Mouse (Mus musculus): ENCODE results near the gene Slc38a8. TPM values are rescaled to one million over a fixed set of nuclear protein-coding genes. Genes with fewer than 3 reads are reported as not detected.
A peak's percentile ranks its signal among the peaks of the same experiment; 100 is the strongest.

Gene Slc38a8
- polyA plus RNA-seq, 1 experiment from 2014 or later = 0.10 TPM

GRCm38 (mm10) chr8:119447781-119448170, 53.7 kb downstream of the Slc38a8 start:
- no peak overlapping the region for H3K27ac ChIP-seq
- WGBS = under 1% methylated on average over 17 of the region's 17 CpGs
- H3K27me3 ChIP-seq = peaks cover 46% of the 10 kb centered on the region
- H3K9ac ChIP-seq (replicated peaks) = peak overlapping the region; percentile 70
- ATAC-seq (ENCODE audit: insufficient number of reproducible peaks, insufficient read depth, low FRiP score, low TSS enrichment, low read depth) = no peak
- no peaks in the 10 kb centered on the region for H3K36me3 ChIP-seq
- H3K4me1 ChIP-seq (replicated peaks) = peaks cover 4% of the 10 kb centered on the region; the same call in 1 of the 2 replicates
- H3K9me3 ChIP-seq = no peaks in the 10 kb centered on the region
- peak overlapping the region; percentile 71 for H3K4me3 ChIP-seq (replicated peaks)
- peak overlapping the region; percentile 92 for H3K4me2 ChIP-seq

DNA sequence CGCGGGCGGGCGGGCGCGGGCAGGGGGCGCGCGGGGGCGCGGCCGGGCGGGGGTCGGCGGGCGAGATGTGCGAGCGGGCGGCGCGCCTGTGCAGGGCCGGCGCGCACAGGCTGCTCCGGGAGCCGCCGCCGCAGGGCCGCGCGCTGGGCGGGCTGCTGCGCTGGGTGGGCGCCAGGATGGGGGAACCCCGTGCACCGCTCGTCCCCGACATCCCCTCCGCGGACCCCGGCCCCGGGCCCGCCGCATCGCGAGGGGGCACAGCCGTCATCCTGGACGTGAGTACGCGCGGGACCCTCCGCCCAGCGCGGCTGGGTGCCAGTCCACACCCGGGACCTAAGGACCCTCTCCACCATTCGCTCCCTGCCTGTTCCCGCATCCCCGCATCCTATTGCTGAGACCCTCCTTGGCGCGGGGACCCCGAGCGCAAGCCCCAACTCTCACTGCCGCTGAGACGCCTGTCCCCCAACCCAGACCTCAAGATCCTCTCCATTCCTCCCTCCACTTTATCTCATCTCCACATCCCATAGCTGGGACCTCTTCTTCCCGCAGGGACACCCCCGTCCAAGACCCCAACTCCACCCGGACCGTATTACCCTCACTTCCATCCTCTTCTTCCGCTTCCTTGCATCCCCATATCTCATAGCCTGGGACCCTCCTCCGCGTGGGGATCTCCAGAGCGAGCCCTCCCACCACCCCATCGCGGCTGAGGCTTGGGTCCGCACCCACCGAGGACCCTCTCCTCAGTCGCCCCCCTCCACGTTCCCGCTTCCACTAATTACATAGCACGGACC, 54.3 kb downstream of the Slc38a8 start:
- peak overlapping the region; percentile 71 for H3K4me3 ChIP-seq (replicated peaks)
- ATAC-seq (ENCODE audit: insufficient number of reproducible peaks, insufficient read depth, low FRiP score, low TSS enrichment, low read depth) = no peak; the same call in 1 of the 2 replicates
- peaks cover 52% of the 10 kb centered on the region for H3K27me3 ChIP-seq
- no peak overlapping the region for H3K27ac ChIP-seq
- peak overlapping the region; percentile 92 for H3K4me2 ChIP-seq
- H3K4me1 ChIP-seq (replicated peaks) = peaks cover 4% of the 10 kb centered on the region; the same call in 1 of the 2 replicates
- WGBS = 2% methylated on average over 64 of the region's 80 CpGs
- H3K36me3 ChIP-seq = no peaks in the 10 kb centered on the region
- peak overlapping the region; percentile 70 for H3K9ac ChIP-seq (replicated peaks)
- no peaks in the 10 kb centered on the region for H3K9me3 ChIP-seq

DNA sequence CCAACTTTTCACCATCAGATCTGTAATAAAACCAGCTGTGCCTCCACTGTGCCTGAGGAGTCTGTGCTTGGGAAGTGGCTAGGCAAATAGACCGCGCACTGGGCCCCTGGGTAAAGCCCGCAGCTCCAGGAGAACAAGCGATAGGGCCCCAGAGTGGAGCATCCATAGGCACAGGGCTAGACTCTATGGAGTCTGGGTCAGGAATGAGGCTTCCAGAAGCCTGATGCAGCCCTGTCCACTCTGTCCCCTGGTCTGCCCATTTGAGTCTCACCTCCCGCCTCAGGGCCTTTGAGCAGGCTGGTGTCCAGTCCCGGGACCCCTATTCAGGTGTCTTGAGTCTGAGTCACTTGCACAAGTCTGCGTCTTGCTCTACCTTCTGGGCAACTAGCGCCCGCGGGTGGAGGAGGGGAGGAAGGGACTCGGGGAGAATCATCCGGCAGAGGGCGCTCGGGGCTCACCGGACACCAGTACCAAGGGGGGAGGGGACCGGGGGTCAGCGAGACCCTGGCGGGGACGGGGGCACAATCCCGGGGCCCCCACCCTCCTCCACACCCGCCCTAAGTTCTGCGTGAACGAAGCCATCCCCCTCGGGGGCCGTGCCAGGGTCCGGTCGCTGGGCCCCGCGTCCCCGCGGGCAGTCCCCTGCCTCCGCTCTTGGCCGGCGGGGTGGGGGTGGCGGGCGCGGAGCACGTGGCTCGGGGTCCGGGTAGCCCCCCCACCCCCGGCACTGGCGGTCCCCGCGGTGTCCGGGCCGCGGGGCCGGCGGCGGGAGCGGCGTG, 55.1 kb downstream of the Slc38a8 start, which contains the start of gene Necab2:
Necab2 (plus strand) TSS at position 509 of the 779 bp plus-strand sequence.
- peaks cover 55% of the 10 kb centered on the region for H3K27me3 ChIP-seq
- peak within 1 kb of the TSS; percentile 71 for H3K4me3 ChIP-seq (replicated peaks)
- no peaks in the 10 kb centered on the region for H3K9me3 ChIP-seq
- H3K4me1 ChIP-seq (replicated peaks) = peaks cover 4% of the 10 kb centered on the region; the same call in 1 of the 2 replicates
- H3K27ac ChIP-seq = no peak within 1 kb of the TSS
- peak within 1 kb of the TSS; percentile 92 for H3K4me2 ChIP-seq
- H3K36me3 ChIP-seq = no peaks in the 10 kb centered on the region
- peak within 1 kb of the TSS; percentile 70 for H3K9ac ChIP-seq (replicated peaks)
- ATAC-seq (ENCODE audit: insufficient number of reproducible peaks, insufficient read depth, low FRiP score, low TSS enrichment, low read depth) = peak; percentile 43; the same call in 1 of the 2 replicates
- 2% methylated on average over 35 of the region's 52 CpGs for whole genome bisulfite sequencing

DNA sequence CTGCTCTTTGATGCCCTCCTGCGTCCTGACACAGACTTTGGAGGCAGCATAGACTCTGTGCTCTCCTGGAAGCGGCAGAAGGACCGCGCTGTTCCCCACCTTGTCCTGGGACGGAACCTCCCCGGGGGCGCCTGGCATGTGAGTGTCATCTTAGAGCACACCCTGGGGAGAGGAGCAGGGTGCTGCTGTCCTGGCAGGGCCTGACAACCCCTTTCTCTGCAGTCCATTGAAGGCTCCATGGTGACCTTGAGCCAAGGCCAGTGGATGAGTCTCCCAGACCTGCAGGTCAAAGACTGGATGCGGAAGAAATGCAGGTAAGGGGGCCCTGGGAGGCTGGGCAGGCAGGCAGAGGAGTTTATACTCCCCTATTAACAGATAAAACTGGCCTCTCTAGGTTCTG, 58.5 kb downstream of the Slc38a8 start:
- Histone ChIP-seq H3K4me1 (replicated peaks) (peaks cover 17% of the 10 kb centered on the region), H3K4me2 (no peak overlapping the region), H3K9ac (replicated peaks) (no peak overlapping the region), H3K9me3 (no peaks in the 10 kb centered on the region), H3K36me3 (no peaks in the 10 kb centered on the region), H3K27ac (no peak overlapping the region), H3K4me3 (replicated peaks) (no peak overlapping the region), H3K27me3 (peaks cover 33% of the 10 kb centered on the region)
- no peak for ATAC-seq (ENCODE audit: insufficient number of reproducible peaks, insufficient read depth, low FRiP score, low TSS enrichment, low read depth)
- WGBS = 97% methylated on average over 8 of the region's 8 CpGs

- Histone ChIP-seq H3K27me3 (peaks cover 23% of the 10 kb centered on the region), H3K27ac (no peak overlapping the region), H3K4me3 (replicated peaks) (no peak overlapping the region), H3K9me3 (no peaks in the 10 kb centered on the region), H3K36me3 (no peaks in the 10 kb centered on the region), H3K9ac (replicated peaks) (no peak overlapping the region), H3K4me1 (replicated peaks) (peaks cover 20% of the 10 kb centered on the region), H3K4me2 (no peak overlapping the region)
- ATAC-seq (ENCODE audit: insufficient number of reproducible peaks, insufficient read depth, low FRiP score, low TSS enrichment, low read depth) = no peak
- WGBS = 69% methylated on average over 5 of the region's 5 CpGs
These were observed 59.5 kb downstream of the Slc38a8 start for GRCm38 (mm10) chr8:119442013-119442412.

- H3K4me2 ChIP-seq = no peak overlapping the region
These were observed 60.6 kb downstream of the Slc38a8 start for GRCm38 (mm10) chr8:119440952-119441270.

GRCm38 (mm10) chr8:119440250-119440951, 61.1 kb downstream of the Slc38a8 start:
- ATAC-seq (ENCODE audit: insufficient number of reproducible peaks, insufficient read depth, low FRiP score, low TSS enrichment, low read depth) = no peak
- peak overlapping the region; percentile 41; the same call in 1 of the 2 replicates for H3K27ac ChIP-seq
- WGBS = 13% methylated on average over 16 of the region's 16 CpGs

More at GRCm38 (mm10) chr8:119440952-119441270, 60.6 kb downstream of the Slc38a8 start:
- Histone ChIP-seq H3K27me3 (peaks cover 21% of the 10 kb centered on the region), H3K9me3 (no peaks in the 10 kb centered on the region), H3K9ac (replicated peaks) (no peak overlapping the region), H3K4me1 (replicated peaks) (peaks cover 20% of the 10 kb centered on the region), H3K36me3 (no peaks in the 10 kb centered on the region), H3K27ac (no peak overlapping the region), H3K4me3 (replicated peaks) (no peak overlapping the region)
- ATAC-seq (ENCODE audit: insufficient number of reproducible peaks, insufficient read depth, low FRiP score, low TSS enrichment, low read depth) = no peak
- WGBS = 56% methylated on average over 1 of the region's 1 CpGs

GRCm38 (mm10) chr8:119439893-119440249, 61.6 kb downstream of the Slc38a8 start:
- Histone ChIP-seq H3K9ac (replicated peaks) (no peak overlapping the region), H3K27ac (peak overlapping the region; percentile 41; the same call in 1 of the 2 replicates), H3K4me3 (replicated peaks) (no peak overlapping the region), H3K9me3 (no peaks in the 10 kb centered on the region), H3K4me1 (replicated peaks) (peaks cover 20% of the 10 kb centered on the region), H3K27me3 (peaks cover 12% of the 10 kb centered on the region), H3K4me2 (0 out of 2 replicates have a peak overlapping the region, but pooled peaks have one; percentile 34), H3K36me3 (no peaks in the 10 kb centered on the region)
- ATAC-seq (ENCODE audit: insufficient number of reproducible peaks, insufficient read depth, low FRiP score, low TSS enrichment, low read depth) = no peak
- 62% methylated on average over 7 of the region's 7 CpGs for WGBS

More at GRCm38 (mm10) chr8:119440250-119440951, 61.1 kb downstream of the Slc38a8 start:
- Histone ChIP-seq H3K9ac (replicated peaks) (no peak overlapping the region), H3K27me3 (peaks cover 16% of the 10 kb centered on the region), H3K4me2 (peak overlapping the region; percentile 34; the same call in 1 of the 2 replicates), H3K9me3 (no peaks in the 10 kb centered on the region), H3K36me3 (no peaks in the 10 kb centered on the region), H3K4me3 (replicated peaks) (no peak overlapping the region), H3K4me1 (replicated peaks) (peaks cover 20% of the 10 kb centered on the region)

DNA sequence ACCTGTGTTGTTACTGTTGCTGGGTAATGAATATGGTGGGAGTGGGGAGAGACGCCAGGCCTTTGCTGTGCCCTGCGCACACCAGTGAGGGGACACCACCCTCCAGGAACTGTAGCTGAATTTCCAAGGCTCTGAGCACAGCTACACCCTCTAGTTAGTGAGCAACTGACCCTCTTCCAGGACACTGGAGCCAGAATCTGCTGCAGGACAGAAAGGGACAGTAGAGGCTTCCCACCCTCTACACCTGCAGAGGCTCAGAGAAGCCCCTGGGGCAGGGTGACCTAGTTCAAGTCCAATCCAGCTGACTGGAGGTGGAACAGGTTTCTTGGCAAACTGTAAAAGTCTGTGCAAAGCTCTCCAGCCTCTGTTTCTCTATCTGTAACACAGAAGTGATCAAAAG, 62.1 kb downstream of the Slc38a8 start:
- Histone ChIP-seq H3K4me1 (replicated peaks) (peaks cover 20% of the 10 kb centered on the region), H3K36me3 (no peaks in the 10 kb centered on the region), H3K4me2 (no peak overlapping the region), H3K4me3 (replicated peaks) (no peak overlapping the region), H3K9me3 (no peaks in the 10 kb centered on the region), H3K9ac (replicated peaks) (no peak overlapping the region), H3K27ac (no peak overlapping the region), H3K27me3 (peaks cover 12% of the 10 kb centered on the region)
- ATAC-seq (ENCODE audit: insufficient number of reproducible peaks, insufficient read depth, low FRiP score, low TSS enrichment, low read depth) = no peak
- 85% methylated on average over 2 of the region's 2 CpGs for WGBS

GRCm38 (mm10) chr8:119438876-119439275, 62.6 kb downstream of the Slc38a8 start:
- Histone ChIP-seq H3K4me2 (no peak overlapping the region), H3K4me3 (replicated peaks) (no peak overlapping the region), H3K27me3 (peaks cover 12% of the 10 kb centered on the region), H3K36me3 (no peaks in the 10 kb centered on the region), H3K4me1 (replicated peaks) (peaks cover 20% of the 10 kb centered on the region), H3K9ac (replicated peaks) (no peak overlapping the region), H3K9me3 (no peaks in the 10 kb centered on the region), H3K27ac (no peak overlapping the region)
- WGBS = 73% methylated on average over 6 of the region's 6 CpGs
- ATAC-seq (ENCODE audit: insufficient number of reproducible peaks, insufficient read depth, low FRiP score, low TSS enrichment, low read depth) = no peak

DNA sequence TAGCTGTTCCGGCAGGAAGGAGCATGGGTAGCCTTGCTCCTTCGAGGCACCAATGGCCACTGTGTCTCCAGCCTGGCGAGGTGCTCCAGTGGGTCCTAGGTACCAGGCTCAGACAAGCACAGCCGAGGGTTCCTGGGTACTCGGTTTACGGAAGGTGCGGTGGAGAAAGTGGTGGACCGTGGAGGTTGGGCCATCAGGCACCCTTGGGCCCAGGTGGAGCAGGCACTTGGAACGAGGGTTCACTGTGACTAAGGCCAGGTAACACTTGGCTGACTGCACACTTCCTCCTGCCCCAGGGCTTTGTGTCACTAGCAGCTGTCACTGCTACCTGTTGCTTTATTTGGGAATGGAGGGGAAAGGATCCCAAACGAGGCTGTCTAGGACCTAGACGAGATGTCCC, 64.0 kb downstream of the Slc38a8 start:
- Histone ChIP-seq H3K4me2 (no peak overlapping the region), H3K9ac (replicated peaks) (no peak overlapping the region), H3K27ac (no peak overlapping the region), H3K4me1 (replicated peaks) (peaks cover 20% of the 10 kb centered on the region), H3K27me3 (peaks cover 6% of the 10 kb centered on the region), H3K36me3 (no peaks in the 10 kb centered on the region), H3K9me3 (no peaks in the 10 kb centered on the region), H3K4me3 (replicated peaks) (no peak overlapping the region)
- WGBS = 73% methylated on average over 11 of the region's 11 CpGs
- no peak for ATAC-seq (ENCODE audit: insufficient number of reproducible peaks, insufficient read depth, low FRiP score, low TSS enrichment, low read depth)
